Mouse (Mus musculus) intestine, embryonic 14.5 days (tissue): ENCODE measurements around the gene Nme4. TPM values are rescaled to one million over a fixed set of nuclear protein-coding genes. Genes with fewer than 3 reads are reported as not detected.

ENCODE experiments used
- ATAC-seq: fragments of 200-750 bp; cut with Nextera tagmentation; replicated peaks from 2 replicates; pipeline ENCODE4 v1.8.0; 2017; ENCODE audit warnings: low read depth, moderate number of reproducible peaks, moderate TSS enrichment, moderate library complexity; ENCODE audit not compliant: low FRiP score, low TSS enrichment
- DNase-seq: peaks from one replicate; pipeline ENCODE4 v3.0.0-alpha.2; 2018; ENCODE audit warnings: low spot score
- H3K27ac ChIP-seq: fragments of 300-500 bp; sonication (generic); 2 replicates; pipeline ENCODE4 v1.5.1; 2014; ENCODE audit warnings: low read depth, mild to moderate bottlenecking, control low read depth
- H3K27me3 ChIP-seq: fragments of 300-500 bp; sonication (generic); replicated peaks from 2 replicates; pipeline ENCODE4 v1.6.1; 2014; ENCODE audit warnings: low read length, control low read depth; ENCODE audit not compliant: control insufficient read depth, insufficient read depth
- H3K36me3 ChIP-seq: fragments of 300-500 bp; sonication (generic); 2 replicates; pipeline ENCODE4 v1.6.1; 2014; ENCODE audit warnings: low read length, control low read depth; ENCODE audit not compliant: control insufficient read depth, insufficient read depth
- H3K4me1 ChIP-seq: fragments of 300-500 bp; sonication (generic); replicated peaks from 2 replicates; pipeline ENCODE4 v1.6.1; 2014; ENCODE audit warnings: low read length, control low read depth, mixed read lengths; ENCODE audit not compliant: control insufficient read depth, insufficient read depth
- H3K4me2 ChIP-seq: fragments of 300-500 bp; sonication (generic); 2 replicates; pipeline ENCODE4 v1.6.1; 2014; ENCODE audit warnings: low read length
- H3K4me3 ChIP-seq: fragments of 300-500 bp; sonication (generic); 2 replicates; pipeline ENCODE4 v1.5.1; 2014; ENCODE audit warnings: low read depth, low read length, control low read depth, mixed read lengths
- H3K9ac ChIP-seq: fragments of 300-500 bp; sonication (generic); 2 replicates; pipeline ENCODE4 v1.6.1; 2014; ENCODE audit warnings: mild to moderate bottlenecking, low read length
- H3K9me3 ChIP-seq: fragments of 300-500 bp; sonication (generic); 2 replicates; pipeline ENCODE4 v1.6.1; 2016; ENCODE audit warnings: low read length, control low read depth; ENCODE audit not compliant: control insufficient read depth
- WGBS: fragments of 180-500 bp; shearing (Covaris S2); extraction: QIAGEN DNeasy Blood & Tissue Kit; methylation state at CpG from one replicate; pipeline ENCODE4 v1.1.7; 2014; 5-methylcytosine and 5-hydroxymethylcytosine counted together
- polyA plus RNA-seq: library from polyadenylated mRNA; unstranded; fragments of >200 nt; fragmentation: Nextera tagmentation; extraction: Ambion mirVana; gene quantifications from 2 replicates; pipeline ENCODE4 v1.2.1, GENCODE M21; 2014

Nme4 gene
- polyA plus RNA-seq, 1 experiment from 2014 or later, result 118 TPM

GRCm38 (mm10) chr17:26064916-26065315 is 30.5 kb downstream of the Nme4 start:
- Histone ChIP-seq H3K27me3 (no peaks in the 10 kb centered on the region), H3K36me3 (no peaks in the 10 kb centered on the region; the same call in none of the 2 replicates), H3K27ac (no peak overlapping the region), H3K4me2 (no peak overlapping the region), H3K9ac (no peak overlapping the region), H3K4me1 (peaks cover 21% of the 10 kb centered on the region), H3K4me3 (no peak overlapping the region), H3K9me3 (no peaks in the 10 kb centered on the region)
- 81% methylated on average over 6 of the region's 6 CpGs for WGBS
- DNase-seq, result no peak
- no peak for ATAC-seq

- Histone ChIP-seq H3K9ac (no peak overlapping the region), H3K27ac (no peak overlapping the region), H3K4me1 (no peaks in the 10 kb centered on the region), H3K9me3 (no peaks in the 10 kb centered on the region), H3K4me3 (no peak overlapping the region), H3K4me2 (no peak overlapping the region), H3K36me3 (peaks cover 9% of the 10 kb centered on the region), H3K27me3 (no peaks in the 10 kb centered on the region)
- ATAC-seq (no peak), DNase-seq (no peak)
- 68% methylated on average over 9 of the region's 9 CpGs for WGBS
These were observed 37.4 kb downstream of the Nme4 start for GRCm38 (mm10) chr17:26057787-26058567.

GRCm38 (mm10) chr17:26057278-26057677 is 38.1 kb downstream of the Nme4 start:
- no peaks in the 10 kb centered on the region for H3K4me1 ChIP-seq
- no peak overlapping the region for H3K4me3 ChIP-seq
- DNase-seq, result no peak
- H3K27ac ChIP-seq, result no peak overlapping the region
- H3K9me3 ChIP-seq, result no peaks in the 10 kb centered on the region
- H3K9ac ChIP-seq, result no peak overlapping the region
- H3K27me3 ChIP-seq, result no peaks in the 10 kb centered on the region
- WGBS, result 91% methylated on average over 8 of the region's 8 CpGs
- no peak overlapping the region for H3K4me2 ChIP-seq
- peaks cover 9% of the 10 kb centered on the region for H3K36me3 ChIP-seq
- ATAC-seq, result no peak

- DNase-seq (no peak), ATAC-seq (no peak)
- no peaks in the 10 kb centered on the region for H3K27me3 ChIP-seq
- H3K4me2 ChIP-seq, result no peak overlapping the region
- no peak overlapping the region for H3K27ac ChIP-seq
- H3K4me1 ChIP-seq, result no peaks in the 10 kb centered on the region
- 75% methylated on average over 6 of the region's 6 CpGs for WGBS
- peaks cover 9% of the 10 kb centered on the region for H3K36me3 ChIP-seq
- no peak overlapping the region for H3K4me3 ChIP-seq
- no peaks in the 10 kb centered on the region for H3K9me3 ChIP-seq
- H3K9ac ChIP-seq, result no peak overlapping the region
These were observed 40.2 kb downstream of the Nme4 start for GRCm38 (mm10) chr17:26055164-26055563.

GRCm38 (mm10) chr17:26054133-26054845 is 41.1 kb downstream of the Nme4 start:
- DNase-seq, result no peak

GRCm38 (mm10) chr17:26052706-26053105 is 42.7 kb downstream of the Nme4 start:
- H3K4me3 ChIP-seq, result no peak overlapping the region
- H3K27me3 ChIP-seq, result no peaks in the 10 kb centered on the region
- no peak overlapping the region for H3K4me2 ChIP-seq
- H3K36me3 ChIP-seq, result no peaks in the 10 kb centered on the region
- 85% methylated on average over 4 of the region's 4 CpGs for WGBS
- no peaks in the 10 kb centered on the region for H3K4me1 ChIP-seq
- ATAC-seq (no peak), DNase-seq (no peak)
- no peaks in the 10 kb centered on the region for H3K9me3 ChIP-seq
- no peak overlapping the region for H3K27ac ChIP-seq
- no peak overlapping the region for H3K9ac ChIP-seq

More at GRCm38 (mm10) chr17:26054133-26054845, 41.1 kb downstream of the Nme4 start:
- H3K36me3 ChIP-seq, result peaks cover 5% of the 10 kb centered on the region
- 61% methylated on average over 17 of the region's 17 CpGs for WGBS
- no peak overlapping the region for H3K4me2 ChIP-seq
- no peaks in the 10 kb centered on the region for H3K9me3 ChIP-seq
- no peak overlapping the region for H3K27ac ChIP-seq
- no peaks in the 10 kb centered on the region for H3K4me1 ChIP-seq
- H3K4me3 ChIP-seq, result no peak overlapping the region
- ATAC-seq, result no peak
- no peak overlapping the region for H3K9ac ChIP-seq
- no peaks in the 10 kb centered on the region for H3K27me3 ChIP-seq

GRCm38 (mm10) chr17:26052074-26052473 is 43.3 kb downstream of the Nme4 start:
- no peak overlapping the region for H3K27ac ChIP-seq
- H3K36me3 ChIP-seq, result no peaks in the 10 kb centered on the region
- ATAC-seq (no peak), DNase-seq (no peak)
- H3K4me2 ChIP-seq, result no peak overlapping the region
- no peak overlapping the region for H3K4me3 ChIP-seq
- H3K4me1 ChIP-seq, result no peaks in the 10 kb centered on the region
- H3K9ac ChIP-seq, result no peak overlapping the region
- 89% methylated on average over 4 of the region's 4 CpGs for WGBS
- H3K27me3 ChIP-seq, result no peaks in the 10 kb centered on the region
- no peaks in the 10 kb centered on the region for H3K9me3 ChIP-seq

- H3K9ac ChIP-seq, result no peak overlapping the region
- no peaks in the 10 kb centered on the region for H3K9me3 ChIP-seq
- H3K27ac ChIP-seq, result no peak overlapping the region
- H3K4me2 ChIP-seq, result no peak overlapping the region
- no peaks in the 10 kb centered on the region for H3K27me3 ChIP-seq
- no peaks in the 10 kb centered on the region for H3K36me3 ChIP-seq
- H3K4me3 ChIP-seq, result no peak overlapping the region
- no peaks in the 10 kb centered on the region for H3K4me1 ChIP-seq
- ATAC-seq (no peak), DNase-seq (no peak)
- WGBS, result 91% methylated on average over 8 of the region's 8 CpGs
These were observed 47.3 kb downstream of the Nme4 start for GRCm38 (mm10) chr17:26048118-26048517.
